ENCODE assay signal across 8 mouse cellular contexts in genomic region chr11:102432896-102433295, GRCm38 (mm10). TPM values are rescaled to one million over a fixed set of nuclear protein-coding genes. Genes with fewer than 3 reads are reported as not detected.
DNase-seq lines count a peak whose midpoint lies in the region; ATAC-seq and TF ChIP-seq lines count a peak whose summit lies in the region.

No protein-coding gene starts in this region.

- TF ChIP-seq EP300 in lung, postnatal 0 days (IDR thresholded peaks at IDR 0.05): no peak

- peaks cover 44% of the 10 kb centered on the region for H3K4me1 ChIP-seq in kidney, embryonic 15.5 days
- H3K4me1 ChIP-seq in intestine, postnatal 0 days (replicated peaks; ENCODE audit: control insufficient read depth, insufficient read depth, low read length): peaks cover under 1% of the 10 kb centered on the region; the same call in 1 of the 2 replicates
- peaks cover 12% of the 10 kb centered on the region; the same call in 1 of the 2 replicates for H3K4me1 ChIP-seq in lung, postnatal 0 days (ENCODE audit: insufficient read depth, low read depth, low read length)

- 91% methylated on average over 6 of the region's 6 CpGs for WGBS in kidney, embryonic 15.5 days
- WGBS in intestine, postnatal 0 days: 92% methylated on average over 6 of the region's 6 CpGs
- 84% methylated on average over 6 of the region's 6 CpGs for WGBS in lung, postnatal 0 days

- no peak for ATAC-seq in kidney, embryonic 15.5 days (replicated peaks; ENCODE audit: low FRiP score)
- no peak for ATAC-seq in intestine, postnatal 0 days
- no peak for ATAC-seq in lung, postnatal 0 days

- H3K4me3 ChIP-seq in kidney, embryonic 15.5 days (replicated peaks): no peak overlapping the region
- no peak overlapping the region for H3K4me3 ChIP-seq in intestine, postnatal 0 days (ENCODE audit: low read depth, low read length)
- H3K4me3 ChIP-seq in lung, postnatal 0 days (ENCODE audit: low read depth, low read length): no peak overlapping the region

- H3K36me3 ChIP-seq in kidney, embryonic 15.5 days: peaks cover 40% of the 10 kb centered on the region
- H3K36me3 ChIP-seq in intestine, postnatal 0 days (ENCODE audit: control insufficient read depth, insufficient read depth): peaks cover 39% of the 10 kb centered on the region
- peaks cover 15% of the 10 kb centered on the region; the same call in 1 of the 2 replicates for H3K36me3 ChIP-seq in lung, postnatal 0 days (ENCODE audit: insufficient read depth, low read length)

- no peaks in the 10 kb centered on the region for H3K27me3 ChIP-seq in kidney, embryonic 15.5 days
- no peaks in the 10 kb centered on the region for H3K27me3 ChIP-seq in intestine, postnatal 0 days (replicated peaks; ENCODE audit: control insufficient read depth, insufficient read depth, low read length)
- H3K27me3 ChIP-seq in lung, postnatal 0 days (replicated peaks; ENCODE audit: insufficient read depth, low read length): no peaks in the 10 kb centered on the region

- peak; percentile 78 for DNase-seq in kidney, adult 11 months
- DNase-seq in MN1 (ENCODE audit: low spot score): peak; percentile 65
- peak; percentile 90 to 93 for DNase-seq in cerebellum, postnatal 10 days
- no peak for DNase-seq in c-Kit-positive CD71-positive TER-119-positive erythroid progenitor cells, embryonic 14.5 days (ENCODE audit: low spot score)
- no peak for DNase-seq in lung, postnatal 0 days (ENCODE audit: low spot score)
- no peak for DNase-seq in frontal cortex, postnatal 25 days (ENCODE audit: low spot score in 2 of 2)

- no peaks in the 10 kb centered on the region for H3K9me3 ChIP-seq in kidney, embryonic 15.5 days (replicated peaks)
- H3K9me3 ChIP-seq in intestine, postnatal 0 days (ENCODE audit: control insufficient read depth): no peaks in the 10 kb centered on the region
- no peaks in the 10 kb centered on the region for H3K9me3 ChIP-seq in lung, postnatal 0 days (ENCODE audit: low read length)

- no peak overlapping the region for H3K4me2 ChIP-seq in kidney, embryonic 15.5 days
- peak overlapping the region; percentile 87 for H3K4me2 ChIP-seq in intestine, postnatal 0 days (replicated peaks; ENCODE audit: low read depth)
- H3K4me2 ChIP-seq in lung, postnatal 0 days (replicated peaks; ENCODE audit: low read depth, low read length): no peak overlapping the region

- TF ChIP-seq CTCF in intestine, postnatal 0 days (IDR thresholded peaks at IDR 0.05; ENCODE audit: low read depth): no peak
- TF ChIP-seq CTCF in lung, postnatal 0 days (IDR thresholded peaks at IDR 0.05): no peak

- no peak overlapping the region for H3K27ac ChIP-seq in kidney, embryonic 15.5 days
- H3K27ac ChIP-seq in intestine, postnatal 0 days (ENCODE audit: low read depth, low read length): no peak overlapping the region
- no peak overlapping the region for H3K27ac ChIP-seq in lung, postnatal 0 days (ENCODE audit: low read length)

- no peak overlapping the region for H3K9ac ChIP-seq in kidney, embryonic 15.5 days
- H3K9ac ChIP-seq in intestine, postnatal 0 days (ENCODE audit: low read depth, low read length): no peak overlapping the region
- no peak overlapping the region for H3K9ac ChIP-seq in lung, postnatal 0 days (replicated peaks; ENCODE audit: low read depth)

RNA-seq across cellular contexts. Expression of gene Grn, which starts 2.8 kb away (rescaled TPM):
- polyA plus RNA-seq in kidney, embryonic 15.5 days (2015; fragmentation: Nextera tagmentation; extraction: Ambion mirVana): 151 and 172 TPM in 2 replicates
- 339 and 382 TPM in 2 replicates for polyA plus RNA-seq in intestine, postnatal 0 days (2015; fragmentation: Nextera tagmentation; extraction: Ambion mirVana)
- 215 and 223 TPM in 2 replicates for polyA plus RNA-seq in lung, postnatal 0 days (2015; fragmentation: Nextera tagmentation; extraction: Ambion mirVana)

RNA-seq across cellular contexts. Expression of gene Fam171a2, which starts 14.6 kb away (rescaled TPM):
- polyA plus RNA-seq in kidney, embryonic 15.5 days (2015; fragmentation: Nextera tagmentation; extraction: Ambion mirVana): 6.9 and 7.1 TPM in 2 replicates
- polyA plus RNA-seq in intestine, postnatal 0 days (2015; fragmentation: Nextera tagmentation; extraction: Ambion mirVana): 1.7 and 1.8 TPM in 2 replicates
- 3.2 and 3.4 TPM in 2 replicates for polyA plus RNA-seq in lung, postnatal 0 days (2015; fragmentation: Nextera tagmentation; extraction: Ambion mirVana)

RNA-seq across cellular contexts. Expression of gene Slc25a39, which starts 25.1 kb away (rescaled TPM):
- polyA plus RNA-seq in kidney, embryonic 15.5 days (2015; fragmentation: Nextera tagmentation; extraction: Ambion mirVana): 271 and 298 TPM in 2 replicates
- polyA plus RNA-seq in intestine, postnatal 0 days (2015; fragmentation: Nextera tagmentation; extraction: Ambion mirVana): 283 and 296 TPM in 2 replicates
- 214 TPM in 2 replicates for polyA plus RNA-seq in lung, postnatal 0 days (2015; fragmentation: Nextera tagmentation; extraction: Ambion mirVana)

RNA-seq across cellular contexts. Expression of gene Itga2b, which starts 37.0 kb away (rescaled TPM):
- polyA plus RNA-seq in kidney, embryonic 15.5 days (2015; fragmentation: Nextera tagmentation; extraction: Ambion mirVana): 8.2 and 11.0 TPM in 2 replicates
- polyA plus RNA-seq in intestine, postnatal 0 days (2015; fragmentation: Nextera tagmentation; extraction: Ambion mirVana): 2.5 and 2.6 TPM in 2 replicates
- polyA plus RNA-seq in lung, postnatal 0 days (2015; fragmentation: Nextera tagmentation; extraction: Ambion mirVana): 13.0 and 14.9 TPM in 2 replicates

RNA-seq across cellular contexts. Expression of gene Rundc3a, which starts 39.7 kb away (rescaled TPM):
- 2.5 and 4.9 TPM in 2 replicates for polyA plus RNA-seq in kidney, embryonic 15.5 days (2015; fragmentation: Nextera tagmentation; extraction: Ambion mirVana)
- polyA plus RNA-seq in intestine, postnatal 0 days (2015; fragmentation: Nextera tagmentation; extraction: Ambion mirVana): 5.2 and 5.3 TPM in 2 replicates
- polyA plus RNA-seq in lung, postnatal 0 days (2015; fragmentation: Nextera tagmentation; extraction: Ambion mirVana): 1.7 and 1.9 TPM in 2 replicates

Comparison
In these comparisons a context has a peak if more than half of its experiments do, and no peak if none do; other contexts are left out.
1. DNase-seq: peak in kidney, adult 11 months (single experiment), MN1 (single experiment) and cerebellum, postnatal 10 days (2 of 2); none in c-Kit-positive CD71-positive TER-119-positive erythroid progenitor cells, embryonic 14.5 days (single experiment), lung, postnatal 0 days (single experiment) and frontal cortex, postnatal 25 days (0 of 2).